Mouse (Mus musculus) liver, embryonic 14.5 days (tissue): ENCODE measurements at regions not wholly inside any gene's neighbourhood (a gene's known extent, or its start where the extent isn't known, plus 50 kb on each side); places are given as distances from the start of the nearest gene placed in this dataset.

Experiments
- CTCF ChIP-seq: IDR thresholded peaks from 2 replicates; pipeline ENCODE4 v1.5.1; 2016; ENCODE audit warnings: antibody characterized with exemption, low read depth, control low read depth
- EP300 ChIP-seq: IDR thresholded peaks from 2 replicates; pipeline ENCODE4 v1.6.1; 2016; ENCODE audit warnings: antibody characterized with exemption, low read depth

GRCm38 (mm10) chr10:30102443-30102842 is 97.9 kb downstream of the Cenpw start:
- TF ChIP-seq CTCF: no peak
- TF ChIP-seq EP300: no peak
